Mouse (Mus musculus): ENCODE results near the gene Naa35. TPM values are rescaled to one million over a fixed set of nuclear protein-coding genes. Genes with fewer than 3 reads are reported as not detected.

Naa35 gene
- polyA plus RNA-seq, 1 experiment from 2014 or later = 73.0 TPM

DNA sequence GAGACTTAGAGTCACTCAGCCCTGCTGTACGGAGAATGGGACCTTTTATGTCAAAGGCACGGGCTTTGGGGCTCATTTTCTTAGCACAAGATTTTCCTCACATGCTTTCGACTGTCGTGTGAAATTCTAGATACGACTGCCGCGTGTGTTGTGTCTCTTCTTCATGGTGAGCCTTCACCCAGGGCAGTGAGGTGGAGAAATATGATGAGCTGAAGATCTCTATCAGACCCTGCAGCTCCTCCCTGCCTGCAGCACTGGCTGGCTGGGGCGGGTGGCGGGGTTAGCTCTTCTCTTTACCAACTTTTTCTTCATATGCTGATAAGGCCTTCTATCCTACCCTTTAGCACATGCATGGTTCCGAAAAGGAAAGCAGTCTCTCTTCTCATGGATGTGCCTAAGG, 20.1 kb upstream of the Naa35 start:
- no peaks in the 10 kb centered on the region for H3K9me3 ChIP-seq (replicated peaks; ENCODE audit: control insufficient read depth, low read length)
- ATAC-seq (ENCODE audit: insufficient read depth, low FRiP score) = no peak
- H3K4me3 ChIP-seq (replicated peaks; ENCODE audit: low read length) = no peak overlapping the region
- WGBS = 85% methylated on average over 10 of the region's 10 CpGs
- H3K9ac ChIP-seq (ENCODE audit: low read length) = no peak overlapping the region
- H3K4me1 ChIP-seq (ENCODE audit: control insufficient read depth, insufficient read depth, low read length) = no peaks in the 10 kb centered on the region
- H3K27ac ChIP-seq (ENCODE audit: low read length) = no peak overlapping the region
- H3K4me2 ChIP-seq (ENCODE audit: low read depth, low read length) = no peak overlapping the region
- no peaks in the 10 kb centered on the region for H3K27me3 ChIP-seq (ENCODE audit: control insufficient read depth, insufficient read depth, low read length)
- H3K36me3 ChIP-seq (ENCODE audit: control insufficient read depth, insufficient read depth, low read length) = no peaks in the 10 kb centered on the region

DNA sequence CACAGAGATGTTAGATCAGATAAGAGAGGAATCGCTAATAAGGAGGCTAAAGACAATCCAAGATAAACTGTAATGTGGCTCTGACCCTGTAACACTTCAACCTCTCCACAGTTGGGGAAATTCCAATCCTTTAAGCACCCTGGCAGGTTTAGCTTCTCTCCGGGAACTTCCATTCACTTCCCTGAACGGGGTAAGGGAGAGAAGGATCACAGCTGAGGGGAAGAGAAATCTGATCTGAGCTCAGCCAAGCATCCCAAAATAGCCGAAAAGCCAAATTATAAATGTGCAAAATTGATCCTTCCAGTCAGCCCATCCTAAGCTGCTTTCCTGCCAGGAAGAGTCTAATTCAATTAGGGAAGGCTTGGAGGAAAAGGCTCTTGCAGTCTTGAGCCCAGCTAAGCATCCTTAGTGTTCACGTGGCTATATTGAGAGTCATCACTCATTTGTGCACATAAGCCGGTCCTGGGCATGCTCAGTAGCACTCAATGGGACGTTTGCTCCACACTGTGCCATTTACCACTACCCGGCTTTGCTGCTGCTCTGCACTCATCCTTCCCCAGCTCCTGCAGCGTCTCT, 19.0 kb upstream of the Naa35 start:
- H3K36me3 ChIP-seq (ENCODE audit: control insufficient read depth, insufficient read depth, low read length) = no peaks in the 10 kb centered on the region
- H3K27me3 ChIP-seq (ENCODE audit: control insufficient read depth, insufficient read depth, low read length) = no peaks in the 10 kb centered on the region
- 46% methylated on average over 9 of the region's 9 CpGs for WGBS
- H3K27ac ChIP-seq (ENCODE audit: low read length) = no peak overlapping the region
- no peak for ATAC-seq (ENCODE audit: insufficient read depth, low FRiP score)
- H3K4me3 ChIP-seq (replicated peaks; ENCODE audit: low read length) = no peak overlapping the region
- H3K9ac ChIP-seq (ENCODE audit: low read length) = no peak overlapping the region
- no peak overlapping the region for H3K4me2 ChIP-seq (ENCODE audit: low read depth, low read length)
- no peaks in the 10 kb centered on the region for H3K4me1 ChIP-seq (ENCODE audit: control insufficient read depth, insufficient read depth, low read length)
- no peaks in the 10 kb centered on the region for H3K9me3 ChIP-seq (replicated peaks; ENCODE audit: control insufficient read depth, low read length)

DNA sequence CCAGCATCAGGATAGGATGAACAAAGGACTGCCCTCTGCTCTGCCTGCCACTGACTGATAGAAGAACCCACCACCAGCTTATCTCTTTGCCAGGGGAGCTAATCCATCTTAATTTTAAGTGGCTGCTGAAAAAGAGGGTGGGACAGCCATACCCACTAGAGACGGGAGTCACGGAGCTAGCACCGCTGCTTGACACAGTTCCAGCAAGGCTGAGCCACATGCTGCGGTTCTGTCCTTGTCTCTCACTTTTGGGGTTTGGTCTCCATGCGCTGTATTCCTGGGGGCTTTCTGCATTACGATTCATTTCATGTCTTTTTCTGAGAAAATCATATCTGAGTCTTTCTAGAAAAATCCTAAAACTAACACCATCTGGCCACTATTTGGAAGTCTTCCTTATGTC, 14.0 kb upstream of the Naa35 start:
- Histone ChIP-seq H3K4me2 (ENCODE audit: low read depth, low read length) (no peak overlapping the region), H3K4me1 (ENCODE audit: control insufficient read depth, insufficient read depth, low read length) (no peaks in the 10 kb centered on the region), H3K4me3 (replicated peaks; ENCODE audit: low read length) (no peak overlapping the region), H3K27ac (ENCODE audit: low read length) (no peak overlapping the region), H3K9me3 (replicated peaks; ENCODE audit: control insufficient read depth, low read length) (no peaks in the 10 kb centered on the region), H3K27me3 (ENCODE audit: control insufficient read depth, insufficient read depth, low read length) (no peaks in the 10 kb centered on the region), H3K9ac (ENCODE audit: low read length) (no peak overlapping the region), H3K36me3 (ENCODE audit: control insufficient read depth, insufficient read depth, low read length) (no peaks in the 10 kb centered on the region)
- no peak for ATAC-seq (ENCODE audit: insufficient read depth, low FRiP score)
- 82% methylated on average over 6 of the region's 6 CpGs for WGBS

DNA sequence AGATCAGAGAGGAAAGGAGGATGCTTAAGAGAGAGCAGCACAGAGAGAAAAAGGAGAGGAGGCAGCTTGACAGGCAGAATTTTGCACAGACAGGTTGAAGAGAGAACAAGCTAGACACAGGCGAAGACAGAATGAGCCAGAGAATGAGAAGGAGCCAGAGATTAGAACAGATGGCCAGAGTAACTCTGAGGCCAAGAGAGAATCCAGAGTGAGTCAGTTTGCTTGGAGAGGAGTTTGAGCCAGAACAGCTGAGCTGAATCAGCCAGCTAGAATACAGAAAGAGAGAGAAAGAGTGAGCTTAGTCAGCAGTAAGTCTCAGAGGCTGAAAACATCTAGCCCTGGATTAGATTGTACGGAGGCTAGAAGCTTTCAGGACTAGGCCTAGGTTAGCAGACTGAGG, 12.5 kb upstream of the Naa35 start:
- no peak overlapping the region for H3K4me2 ChIP-seq (ENCODE audit: low read depth, low read length)
- H3K27ac ChIP-seq (ENCODE audit: low read length) = no peak overlapping the region
- WGBS = 67% methylated on average over 2 of the region's 2 CpGs
- H3K9me3 ChIP-seq (replicated peaks; ENCODE audit: control insufficient read depth, low read length) = no peaks in the 10 kb centered on the region
- H3K27me3 ChIP-seq (ENCODE audit: control insufficient read depth, insufficient read depth, low read length) = no peaks in the 10 kb centered on the region
- H3K36me3 ChIP-seq (ENCODE audit: control insufficient read depth, insufficient read depth, low read length) = no peaks in the 10 kb centered on the region
- ATAC-seq (ENCODE audit: insufficient read depth, low FRiP score) = no peak
- no peak overlapping the region for H3K4me3 ChIP-seq (replicated peaks; ENCODE audit: low read length)
- H3K4me1 ChIP-seq (ENCODE audit: control insufficient read depth, insufficient read depth, low read length) = no peaks in the 10 kb centered on the region
- H3K9ac ChIP-seq (ENCODE audit: low read length) = no peak overlapping the region

DNA sequence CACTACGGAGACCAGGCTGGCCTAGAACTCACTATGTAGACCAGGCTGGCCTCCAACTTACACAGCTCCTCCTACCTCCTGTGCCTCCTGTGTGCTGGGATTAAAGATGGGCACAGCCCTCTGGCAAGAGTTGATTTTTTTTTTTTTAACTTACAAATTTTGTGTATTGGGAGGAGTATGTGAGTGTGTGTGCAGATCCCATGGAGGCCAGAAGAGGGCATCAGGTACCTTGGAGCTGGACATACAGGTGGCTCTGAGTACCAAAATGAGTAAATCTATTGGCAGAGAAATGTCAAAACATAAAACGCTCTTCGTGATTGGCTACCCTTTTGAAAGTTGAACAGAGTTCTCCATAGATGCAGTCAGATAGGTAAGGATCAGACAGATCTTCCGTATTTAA, 4.1 kb upstream of the Naa35 start:
- H3K27ac ChIP-seq (ENCODE audit: low read length) = no peak overlapping the region
- WGBS = over 99% methylated on average over 4 of the region's 4 CpGs

DNA sequence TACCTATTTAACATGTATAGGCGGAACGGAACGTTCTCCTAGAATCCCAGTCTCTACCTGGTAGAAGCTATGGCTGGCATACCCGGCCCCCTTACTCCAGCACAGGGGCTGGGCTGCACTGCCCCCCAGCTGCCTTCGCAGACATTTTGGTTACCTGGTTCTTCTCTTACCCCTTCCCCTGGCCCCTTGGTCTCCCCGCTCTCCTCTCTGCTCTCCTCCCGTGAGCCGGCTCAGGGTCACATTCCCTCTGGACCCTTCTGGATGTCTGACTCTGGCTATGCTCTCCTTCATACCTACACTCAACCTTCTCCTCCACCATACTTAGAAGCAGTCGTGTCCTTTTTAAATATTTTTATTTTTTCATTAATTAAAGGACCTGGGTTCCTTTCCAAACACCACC, 578 bp upstream of the Naa35 start:
- Histone ChIP-seq H3K36me3 (ENCODE audit: control insufficient read depth, insufficient read depth, low read length) (0 out of 2 replicates have a peak, but pooled peaks cover 4% of the 10 kb centered on the region), H3K9me3 (replicated peaks; ENCODE audit: control insufficient read depth, low read length) (no peaks in the 10 kb centered on the region), H3K4me1 (ENCODE audit: control insufficient read depth, insufficient read depth, low read length) (peaks cover 25% of the 10 kb centered on the region), H3K4me3 (replicated peaks; ENCODE audit: low read length) (peak overlapping the region; percentile 95), H3K27me3 (ENCODE audit: control insufficient read depth, insufficient read depth, low read length) (no peaks in the 10 kb centered on the region), H3K27ac (ENCODE audit: low read length) (peak overlapping the region; percentile 75), H3K4me2 (ENCODE audit: low read depth, low read length) (peak overlapping the region; percentile 98), H3K9ac (ENCODE audit: low read length) (peak overlapping the region; percentile 77)
- WGBS = 1% methylated on average over 9 of the region's 9 CpGs
- ATAC-seq (ENCODE audit: insufficient read depth, low FRiP score) = peak; percentile 21; the same call in 1 of the 2 replicates

More for the DNA sequence above, 4.1 kb upstream of the Naa35 start:
- Histone ChIP-seq H3K4me3 (replicated peaks; ENCODE audit: low read length) (no peak overlapping the region), H3K27me3 (ENCODE audit: control insufficient read depth, insufficient read depth, low read length) (no peaks in the 10 kb centered on the region), H3K9ac (ENCODE audit: low read length) (no peak overlapping the region), H3K36me3 (ENCODE audit: control insufficient read depth, insufficient read depth, low read length) (no peaks in the 10 kb centered on the region), H3K9me3 (replicated peaks; ENCODE audit: control insufficient read depth, low read length) (no peaks in the 10 kb centered on the region), H3K4me2 (ENCODE audit: low read depth, low read length) (no peak overlapping the region), H3K4me1 (ENCODE audit: control insufficient read depth, insufficient read depth, low read length) (0 out of 2 replicates have a peak, but pooled peaks cover 4% of the 10 kb centered on the region)
- no peak for ATAC-seq (ENCODE audit: insufficient read depth, low FRiP score)

DNA sequence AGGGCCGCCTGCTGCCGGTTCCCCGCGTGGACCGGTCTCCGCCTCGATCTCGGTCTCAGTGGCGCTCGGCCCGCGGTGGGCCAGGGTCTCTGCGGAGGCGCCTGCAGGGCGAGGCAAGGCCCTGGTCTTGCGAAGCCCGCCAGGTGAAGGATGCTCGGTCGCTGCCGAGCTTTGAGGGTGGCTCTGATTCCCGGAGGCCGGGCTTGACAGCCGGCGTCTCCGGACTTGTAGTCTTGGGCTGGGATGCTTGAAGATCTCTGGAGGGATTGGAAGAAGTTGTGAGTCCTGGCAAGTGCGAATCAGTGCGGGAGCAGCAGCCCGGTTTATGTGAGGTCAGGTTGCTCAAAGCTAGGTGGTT, 568 bp downstream of the Naa35 start:
- Histone ChIP-seq H3K36me3 (ENCODE audit: control insufficient read depth, insufficient read depth, low read length) (peaks cover 12% of the 10 kb centered on the region; the same call in 1 of the 2 replicates), H3K27me3 (ENCODE audit: control insufficient read depth, insufficient read depth, low read length) (no peaks in the 10 kb centered on the region), H3K27ac (ENCODE audit: low read length) (peak overlapping the region; percentile 28), H3K9me3 (replicated peaks; ENCODE audit: control insufficient read depth, low read length) (no peaks in the 10 kb centered on the region), H3K9ac (ENCODE audit: low read length) (peak overlapping the region; percentile 91), H3K4me1 (ENCODE audit: control insufficient read depth, insufficient read depth, low read length) (peaks cover 25% of the 10 kb centered on the region), H3K4me2 (ENCODE audit: low read depth, low read length) (peak overlapping the region; percentile 90), H3K4me3 (replicated peaks; ENCODE audit: low read length) (peak overlapping the region; percentile 95)
- under 1% methylated on average over 28 of the region's 28 CpGs for WGBS
- ATAC-seq (ENCODE audit: insufficient read depth, low FRiP score) = no peak

DNA sequence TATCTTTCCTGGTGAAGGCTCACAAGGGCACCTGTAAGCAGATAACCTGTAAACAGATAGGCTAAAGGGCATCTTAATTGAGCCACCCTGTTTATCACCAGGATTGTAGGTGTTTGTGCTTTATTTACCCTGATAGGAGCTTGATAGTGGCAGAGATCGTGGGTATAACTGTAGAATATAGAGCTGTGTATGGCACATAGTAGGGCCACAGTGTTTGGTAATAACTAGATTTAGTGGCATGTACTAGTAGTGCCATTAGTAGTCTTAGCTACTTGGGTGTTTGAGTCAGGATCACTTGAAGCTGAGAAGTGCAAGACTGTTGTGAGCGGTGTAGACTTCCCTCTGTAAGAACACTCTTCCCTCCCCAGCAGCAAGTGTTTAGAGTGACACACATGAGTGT, 2.1 kb downstream of the Naa35 start:
- no peaks in the 10 kb centered on the region for H3K9me3 ChIP-seq (replicated peaks; ENCODE audit: control insufficient read depth, low read length)
- H3K9ac ChIP-seq (ENCODE audit: low read length) = peak overlapping the region; percentile 46
- H3K4me1 ChIP-seq (ENCODE audit: control insufficient read depth, insufficient read depth, low read length) = peaks cover 25% of the 10 kb centered on the region
- 86% methylated on average over 2 of the region's 2 CpGs for WGBS
- H3K4me3 ChIP-seq (replicated peaks; ENCODE audit: low read length) = no peak overlapping the region
- ATAC-seq (ENCODE audit: insufficient read depth, low FRiP score) = no peak
- peak overlapping the region; percentile 90; the same call in 1 of the 2 replicates for H3K4me2 ChIP-seq (ENCODE audit: low read depth, low read length)
- H3K27ac ChIP-seq (ENCODE audit: low read length) = no peak overlapping the region
- no peaks in the 10 kb centered on the region for H3K27me3 ChIP-seq (ENCODE audit: control insufficient read depth, insufficient read depth, low read length)
- peaks cover 26% of the 10 kb centered on the region for H3K36me3 ChIP-seq (ENCODE audit: control insufficient read depth, insufficient read depth, low read length)

DNA sequence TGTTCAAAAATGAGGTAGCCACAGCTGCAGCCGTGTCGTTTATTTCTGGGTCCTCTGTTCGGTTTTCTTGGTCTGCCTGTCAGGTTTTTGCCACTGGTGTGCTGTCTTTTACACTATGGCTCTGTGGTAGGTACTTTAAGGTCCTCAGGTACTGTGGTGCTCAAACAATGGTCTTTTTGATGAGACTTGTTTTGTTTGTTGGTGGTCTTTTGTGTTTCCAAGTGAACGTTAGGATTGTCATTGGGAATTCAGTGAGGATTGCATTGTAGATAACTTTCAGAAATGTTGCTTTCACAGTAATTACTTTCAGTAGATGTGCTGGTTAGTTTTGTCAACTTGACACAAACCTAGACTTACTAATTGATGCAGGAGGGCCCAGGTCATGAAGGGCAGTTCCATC, 4.6 kb downstream of the Naa35 start:
- 81% methylated on average over 4 of the region's 4 CpGs for WGBS
- H3K9me3 ChIP-seq (replicated peaks; ENCODE audit: control insufficient read depth, low read length) = no peaks in the 10 kb centered on the region

More for the DNA sequence above, 4.6 kb downstream of the Naa35 start:
- H3K27me3 ChIP-seq (ENCODE audit: control insufficient read depth, insufficient read depth, low read length) = no peaks in the 10 kb centered on the region
- H3K4me2 ChIP-seq (ENCODE audit: low read depth, low read length) = no peak overlapping the region
- peaks cover 22% of the 10 kb centered on the region for H3K4me1 ChIP-seq (ENCODE audit: control insufficient read depth, insufficient read depth, low read length)
- ATAC-seq (ENCODE audit: insufficient read depth, low FRiP score) = no peak
- no peak overlapping the region for H3K27ac ChIP-seq (ENCODE audit: low read length)
- H3K36me3 ChIP-seq (ENCODE audit: control insufficient read depth, insufficient read depth, low read length) = peaks cover 26% of the 10 kb centered on the region
- H3K4me3 ChIP-seq (replicated peaks; ENCODE audit: low read length) = no peak overlapping the region
- H3K9ac ChIP-seq (ENCODE audit: low read length) = no peak overlapping the region

All from stomach, embryonic 16.5 days (tissue).